Mouse (Mus musculus) adrenal gland, postnatal 25 days (tissue): ENCODE measurements around the gene Nrarp. TPM values are rescaled to one million over a fixed set of nuclear protein-coding genes. Genes with fewer than 3 reads are reported as not detected.

Source experiments
- DNase-seq: peaks from one replicate; pipeline ENCODE4 v3.0.0; 2021; ENCODE audit warnings: mixed read lengths
- total RNA-seq: library from RNA; stranded (reverse); gene quantifications from 2 replicates; pipeline ENCODE4 v1.2.3, GENCODE M21; 2021

Nrarp gene
- total RNA-seq, 1 experiment from 2014 or later: 4.0 TPM

DNA sequence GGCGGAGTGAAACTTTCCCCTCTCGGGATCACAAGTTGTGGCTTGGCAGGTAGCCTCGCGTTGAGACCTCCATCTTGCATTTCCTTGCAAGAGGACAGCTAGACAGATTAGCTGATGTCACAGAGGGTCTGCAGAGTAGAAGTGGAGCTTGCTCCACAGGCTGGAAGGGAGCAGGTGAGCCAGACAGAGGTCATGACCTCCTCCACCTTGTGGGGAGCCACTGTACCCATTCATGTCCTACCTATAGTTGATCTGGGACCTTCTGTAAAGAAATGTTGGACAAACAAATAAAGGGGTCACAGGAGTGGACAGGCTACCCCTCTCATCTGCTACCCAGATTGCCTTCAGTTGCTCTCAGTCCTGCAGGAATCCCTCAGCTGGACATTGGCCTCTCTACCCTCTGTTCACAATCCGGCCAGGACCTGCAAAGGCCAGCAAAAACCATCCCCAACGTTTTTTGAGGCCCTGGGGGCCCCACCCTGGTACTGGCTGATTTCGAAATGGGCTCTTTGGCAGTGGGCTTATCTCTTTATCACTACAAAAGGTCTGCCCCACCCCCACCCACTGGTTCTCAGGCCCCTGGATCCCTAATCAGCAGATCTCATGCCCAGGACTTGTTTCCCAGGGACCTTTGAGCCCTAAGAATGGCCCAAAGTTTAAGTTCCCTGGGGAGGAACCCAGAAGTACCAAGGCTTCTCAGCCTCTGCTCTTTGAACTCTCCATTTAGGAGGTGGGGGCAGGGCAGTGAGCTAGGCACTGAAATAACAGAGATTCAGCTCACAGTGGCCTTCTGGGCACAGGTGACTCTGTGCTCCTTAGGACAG, 5.5 kb upstream of the Nrarp start:
- no peak for DNase-seq

DNA sequence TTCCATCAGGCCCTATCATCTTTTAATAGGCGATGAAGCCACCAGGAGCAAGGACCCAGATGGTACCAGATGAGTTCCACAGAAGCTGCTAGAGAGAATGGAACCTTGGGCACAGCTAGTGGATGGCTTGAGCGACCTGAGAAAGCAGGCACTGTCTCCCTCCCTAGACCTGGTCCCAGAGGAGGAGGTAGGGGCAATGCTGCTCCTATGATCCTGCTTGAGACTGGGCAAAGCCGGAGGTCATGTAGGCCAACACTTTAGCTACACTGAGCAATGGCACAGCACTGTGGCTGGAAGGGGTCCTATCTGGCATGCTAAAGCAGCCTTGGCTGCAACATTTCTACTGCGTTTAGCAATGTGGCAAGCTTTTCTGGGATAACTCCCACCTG, 4.9 kb upstream of the Nrarp start:
- no peak for DNase-seq

DNA sequence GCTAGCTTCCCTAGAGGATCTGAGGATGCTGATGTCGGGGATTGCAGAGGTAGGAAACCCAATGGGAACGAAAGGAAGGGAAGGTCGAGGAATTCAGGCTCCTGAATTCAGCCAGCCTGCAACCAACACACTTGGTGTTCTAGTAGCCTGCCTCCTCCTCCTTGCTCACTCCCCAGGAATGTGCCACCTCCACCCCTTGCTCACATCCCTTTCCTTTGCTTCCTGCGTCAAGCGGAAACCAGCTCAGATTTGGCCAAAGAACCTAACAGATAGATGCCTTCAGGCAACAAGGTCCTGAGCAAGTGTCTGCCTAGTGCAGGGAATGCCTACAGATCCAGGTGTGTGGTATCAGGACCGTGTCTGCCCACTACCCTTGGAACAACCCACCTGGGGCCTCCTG, 4.0 kb upstream of the Nrarp start:
- no peak for DNase-seq

DNA sequence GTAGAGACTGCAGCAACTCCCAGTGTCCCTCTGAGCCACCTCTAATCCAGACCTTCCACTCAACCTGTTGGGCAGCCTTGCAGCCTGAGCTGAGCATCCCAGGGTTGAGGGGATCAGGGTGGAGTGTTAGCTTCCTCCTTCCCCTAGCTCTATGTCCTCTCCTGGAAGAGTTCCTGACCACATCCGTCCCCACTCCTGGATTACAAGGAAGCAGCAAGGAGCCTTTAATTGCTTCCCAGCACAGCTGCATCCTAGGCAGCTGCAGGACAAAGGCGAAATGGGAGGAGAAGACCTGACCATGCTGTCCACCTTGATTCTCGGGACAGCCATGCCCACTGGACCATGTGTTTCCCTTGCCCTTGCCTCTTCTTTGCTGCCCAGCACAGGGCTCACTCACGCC, 3.5 kb upstream of the Nrarp start:
- DNase-seq: no peak

DNA sequence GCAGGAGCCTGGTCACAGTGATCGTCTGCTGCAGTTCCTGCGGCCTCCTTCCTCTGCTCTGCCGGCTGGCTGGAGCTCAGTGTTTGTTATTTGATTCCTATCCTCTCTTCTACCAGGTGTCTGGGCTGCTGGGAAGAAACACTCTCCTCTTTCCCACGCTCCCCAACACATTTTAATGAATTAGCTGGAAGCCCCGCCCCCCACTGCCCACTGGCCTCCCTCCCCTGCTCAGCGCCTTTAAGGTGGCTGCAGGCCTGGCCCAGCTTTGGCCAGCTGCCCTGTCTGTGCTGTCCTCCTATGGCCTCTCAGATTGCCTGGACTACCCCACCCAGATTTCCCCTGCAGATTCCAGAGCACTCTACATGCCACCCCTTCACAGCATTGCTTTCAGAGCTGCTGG, 2.9 kb upstream of the Nrarp start:
- DNase-seq: no peak

DNA sequence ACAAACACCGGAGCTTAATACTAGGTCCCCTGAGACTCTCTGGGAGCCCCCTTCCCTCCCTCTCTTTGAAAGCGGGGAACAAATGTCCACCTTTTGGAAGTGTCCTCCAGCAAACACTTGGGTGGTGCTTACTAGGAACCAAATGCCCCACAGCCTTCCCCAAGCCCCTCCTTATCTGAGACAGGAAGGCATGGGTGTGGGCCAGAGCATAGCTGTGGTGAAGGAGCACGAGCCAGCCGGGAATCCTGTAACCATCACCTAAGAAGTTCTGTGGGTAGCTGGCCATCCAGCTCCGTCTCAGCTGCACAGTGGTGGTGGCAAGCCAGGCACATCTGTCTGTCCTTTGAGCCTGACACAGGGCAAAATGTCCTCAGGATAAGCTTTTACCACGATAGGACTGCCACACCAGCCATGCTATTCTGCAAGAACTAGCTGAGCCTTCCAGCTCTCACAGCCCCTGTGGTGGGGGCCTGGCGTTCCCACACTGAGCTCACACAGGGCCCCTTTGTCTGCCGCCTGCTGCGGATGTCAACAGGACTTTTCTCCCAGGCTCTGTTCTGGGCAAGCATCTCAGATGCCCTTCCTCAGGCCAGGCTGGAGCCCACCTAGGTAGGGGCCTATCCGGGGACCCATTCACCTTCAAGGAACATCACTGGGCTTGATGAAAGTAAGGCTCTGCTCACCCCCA, 2.1 kb upstream of the Nrarp start:
- no peak for DNase-seq

DNA sequence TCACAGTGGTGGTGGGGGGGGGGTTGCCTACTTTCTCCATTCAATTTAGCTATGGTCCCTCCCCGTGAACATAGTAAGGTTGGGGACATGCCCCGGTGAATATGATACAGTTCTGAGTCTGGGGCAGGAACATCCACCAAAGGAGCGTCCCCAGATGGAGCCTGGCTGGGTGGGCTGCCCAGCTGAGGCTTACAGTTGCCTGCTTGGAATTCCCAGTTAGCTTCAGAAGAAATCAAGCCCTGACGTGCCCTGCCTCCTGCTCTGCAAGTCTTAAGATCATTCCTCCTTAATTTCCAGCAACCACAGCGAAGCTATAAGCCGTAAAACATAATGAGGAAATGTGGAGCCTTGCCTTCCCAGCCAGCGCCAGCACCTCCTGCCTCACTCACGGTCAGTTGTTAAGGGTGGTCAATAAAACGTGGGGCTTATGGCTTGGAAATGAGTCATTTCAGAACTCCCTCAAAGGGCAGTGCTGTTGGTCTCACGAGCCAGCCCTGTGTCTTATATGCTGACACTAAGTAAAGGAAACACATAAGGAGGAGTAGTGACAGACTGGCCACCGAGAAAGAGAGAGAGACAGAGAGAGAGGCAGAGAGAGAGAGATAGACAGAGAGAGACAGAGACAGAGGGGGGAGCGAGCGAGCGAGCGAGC, 866 bp upstream of the Nrarp start:
- DNase-seq: no peak

DNA sequence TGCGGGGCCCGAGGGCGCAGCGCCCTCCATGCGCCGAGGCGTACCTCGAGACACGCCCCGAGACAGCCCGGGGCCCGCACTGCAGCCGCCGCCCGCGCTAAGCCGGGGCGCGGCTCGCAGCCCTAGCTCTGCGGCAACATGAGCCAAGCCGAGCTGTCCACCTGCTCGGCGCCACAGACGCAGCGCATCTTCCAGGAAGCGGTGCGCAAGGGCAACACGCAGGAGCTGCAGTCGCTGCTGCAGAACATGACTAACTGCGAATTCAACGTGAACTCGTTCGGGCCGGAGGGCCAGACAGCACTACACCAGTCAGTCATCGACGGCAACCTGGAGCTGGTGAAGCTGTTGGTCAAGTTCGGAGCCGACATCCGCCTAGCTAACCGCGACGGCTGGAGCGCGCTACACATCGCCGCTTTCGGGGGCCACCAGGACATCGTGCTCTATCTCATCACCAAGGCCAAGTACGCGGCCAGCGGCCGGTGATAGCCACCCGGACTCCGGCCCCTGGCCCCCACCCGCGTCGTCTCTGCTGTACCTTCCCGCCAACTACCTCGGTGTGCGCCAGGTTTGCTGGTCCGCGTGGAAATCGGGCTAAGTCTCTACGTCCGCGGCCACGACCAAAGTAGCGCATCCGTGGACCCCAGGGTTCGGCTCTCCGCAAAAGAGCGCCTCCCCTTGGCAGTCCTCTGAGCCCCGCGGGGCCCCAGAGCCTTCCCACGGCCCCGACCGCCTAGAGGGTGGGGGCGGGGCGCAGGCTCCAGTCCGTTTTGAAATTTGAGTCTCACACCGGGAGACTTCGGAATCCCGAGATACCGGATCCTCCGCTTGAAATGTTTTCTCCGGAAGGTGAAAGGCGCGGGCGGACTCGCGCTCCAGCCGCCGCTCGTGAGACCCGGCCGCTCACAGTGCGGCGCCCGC, 674 bp downstream of the Nrarp start:
- DNase-seq: peak; percentile 26

DNA sequence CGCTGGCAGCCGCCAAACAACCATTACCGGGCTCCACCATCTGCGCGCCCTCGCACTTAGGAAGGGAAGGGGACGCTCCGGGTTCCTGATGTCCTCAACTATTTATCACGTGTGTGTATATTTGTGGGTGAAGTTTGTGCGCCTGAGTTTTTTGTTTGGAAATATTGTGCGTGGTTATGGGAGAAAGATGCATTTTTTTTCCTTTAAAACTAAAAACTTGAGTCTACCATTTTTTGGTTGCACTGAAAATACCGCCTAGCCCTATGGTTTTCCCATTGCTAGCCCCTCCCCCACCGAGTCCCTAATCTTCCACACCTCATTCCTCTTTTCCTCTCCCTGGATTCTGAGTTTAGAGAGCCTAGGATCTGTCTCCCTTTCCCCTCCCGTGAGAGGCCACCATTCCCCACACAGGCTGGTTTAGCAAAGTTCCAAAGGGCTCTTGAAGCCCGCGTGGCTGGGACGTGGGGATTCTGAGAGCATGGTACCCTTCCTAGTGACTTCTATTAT, 1.4 kb downstream of the Nrarp start:
- DNase-seq: no peak

DNA sequence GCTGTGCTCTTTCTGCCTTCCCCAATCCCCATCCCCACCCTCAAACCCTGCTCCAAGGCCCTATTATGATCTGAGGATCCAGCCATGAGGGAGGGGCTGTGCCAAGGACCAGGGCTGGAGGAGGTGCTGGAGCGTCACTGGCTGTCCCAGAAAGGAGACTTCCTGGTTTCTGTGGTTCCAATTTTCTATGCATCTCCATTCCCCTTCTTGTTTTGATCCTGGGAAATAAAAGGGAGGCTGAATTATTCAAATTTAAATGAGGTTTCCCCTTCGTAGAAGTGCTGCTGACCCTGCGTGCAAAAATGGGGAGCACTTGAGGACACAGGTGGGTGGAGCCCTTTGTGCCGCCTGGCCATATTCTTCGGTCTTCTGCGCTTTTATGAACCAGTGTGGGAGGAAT, 2.1 kb downstream of the Nrarp start:
- DNase-seq: no peak

DNA sequence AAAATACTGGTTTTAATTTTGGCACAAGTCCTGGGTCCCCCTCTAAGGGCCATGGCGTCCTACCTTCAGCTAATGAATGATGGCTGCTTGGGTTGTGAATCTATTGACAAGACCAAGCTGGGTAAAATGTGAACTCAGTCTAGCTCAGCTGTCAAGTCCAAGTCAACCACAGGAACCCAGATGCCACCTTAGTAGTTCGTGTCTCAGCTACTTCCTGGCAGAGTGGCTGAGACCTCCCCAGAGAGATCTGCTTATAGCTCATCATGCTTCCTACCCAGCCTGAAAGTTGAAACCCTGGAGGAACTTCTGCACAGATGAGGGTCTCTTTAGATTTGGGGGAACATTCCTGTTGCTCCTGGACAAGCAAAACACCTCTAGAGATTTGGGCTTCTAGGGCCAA, 2.8 kb downstream of the Nrarp start:
- DNase-seq: no peak

DNA sequence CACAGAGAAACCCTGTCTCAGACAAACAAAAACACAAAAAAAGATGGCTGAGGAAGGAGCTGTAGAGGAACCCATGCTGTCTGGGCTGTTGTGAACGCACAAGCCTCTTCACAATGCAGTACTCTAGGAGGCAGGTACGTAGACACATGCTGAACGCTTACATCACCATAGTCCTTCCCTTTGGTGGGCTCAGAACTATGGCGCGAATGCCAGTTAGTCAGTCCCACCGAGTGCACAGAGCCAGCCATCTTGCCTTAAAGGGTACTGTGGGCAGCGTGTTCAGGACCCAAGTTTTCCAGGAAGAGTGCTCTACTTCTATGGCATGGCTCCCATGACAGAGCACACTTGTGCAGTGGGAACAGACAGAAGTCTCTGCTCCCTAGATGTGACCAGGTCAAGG, 3.9 kb downstream of the Nrarp start:
- no peak for DNase-seq

DNA sequence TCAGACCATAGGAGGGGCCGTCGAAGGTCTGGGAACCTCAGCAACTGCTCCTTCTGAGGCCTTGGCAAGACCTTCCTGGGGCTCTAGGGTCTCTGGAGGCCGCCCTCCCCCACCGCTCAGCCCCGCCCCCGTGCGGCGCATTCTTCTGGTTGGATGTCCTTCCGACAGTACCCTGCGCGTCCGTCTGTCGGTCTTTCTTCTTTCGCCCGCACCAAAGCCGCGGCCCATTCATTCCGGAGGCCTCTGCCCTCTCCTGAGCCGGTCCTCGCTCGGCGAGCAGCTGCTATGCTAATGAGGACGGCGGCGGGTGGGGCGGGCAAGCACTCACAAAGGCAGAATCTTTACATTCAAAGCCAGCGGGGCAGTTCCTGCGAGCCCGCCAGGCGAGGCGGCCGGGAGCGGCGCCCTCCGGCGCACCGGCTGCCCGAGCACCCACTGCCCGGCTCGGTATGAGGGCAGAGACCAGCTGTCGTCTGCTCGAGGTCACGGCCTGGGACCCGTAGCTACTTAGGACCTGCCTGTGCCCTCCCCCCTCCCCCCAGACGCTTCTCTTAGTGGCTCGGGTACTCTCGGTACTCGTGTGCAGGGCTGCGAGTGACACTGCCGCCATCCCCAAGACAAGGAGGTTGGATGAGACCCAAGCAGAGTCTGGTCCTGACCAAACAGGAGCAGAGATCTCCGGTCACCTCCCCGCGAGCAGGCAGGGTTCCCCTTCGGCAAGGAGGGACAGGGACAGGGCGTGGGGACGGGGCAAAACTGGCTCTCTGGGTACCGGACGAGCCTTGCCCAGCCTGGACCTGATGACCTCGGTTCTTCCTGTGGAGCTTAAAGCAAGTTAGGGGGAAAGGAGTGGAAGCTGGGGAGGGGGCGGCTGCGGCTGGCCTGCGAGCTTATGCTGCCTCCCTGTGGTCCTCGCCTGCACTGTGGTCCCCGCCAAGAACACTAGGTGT, 5.3 kb downstream of the Nrarp start:
- DNase-seq: peak; percentile 49

DNA sequence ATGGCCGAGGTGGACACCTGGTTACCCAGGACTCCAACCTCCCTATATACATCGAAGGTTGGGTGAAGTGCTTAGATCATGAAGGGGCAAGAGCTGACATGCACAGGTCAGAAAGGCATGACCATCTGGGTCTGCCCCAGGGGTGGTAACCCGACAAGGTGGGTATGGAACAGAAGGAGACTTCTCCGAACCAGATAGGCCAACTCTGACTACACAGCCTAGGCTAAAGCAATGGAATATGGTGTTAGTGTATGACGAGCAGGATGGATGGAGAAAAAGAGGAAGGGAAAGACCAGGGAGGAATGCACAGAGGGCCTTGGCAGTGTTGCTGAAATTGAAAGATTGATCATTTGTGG, 6.0 kb downstream of the Nrarp start:
- no peak for DNase-seq

DNA sequence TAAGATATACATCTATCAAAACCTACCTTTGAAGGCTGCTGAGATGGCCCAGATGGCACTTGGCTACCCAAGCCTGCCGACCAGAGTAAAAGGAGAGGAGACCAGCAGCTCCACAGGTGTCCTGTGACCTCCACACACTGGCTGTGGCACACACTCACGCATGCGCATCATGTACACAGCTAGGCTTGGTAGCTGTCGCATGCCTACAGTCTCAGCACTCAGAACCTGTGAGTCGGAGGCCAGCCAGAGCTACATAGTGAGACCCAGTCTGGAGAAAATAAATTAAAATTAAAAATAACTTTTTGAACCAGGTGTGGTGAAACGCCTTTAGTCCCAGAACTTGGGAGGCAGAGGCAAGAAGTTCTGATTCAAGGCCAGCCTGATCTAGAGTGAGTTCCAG, 7.3 kb downstream of the Nrarp start:
- DNase-seq: no peak

DNA sequence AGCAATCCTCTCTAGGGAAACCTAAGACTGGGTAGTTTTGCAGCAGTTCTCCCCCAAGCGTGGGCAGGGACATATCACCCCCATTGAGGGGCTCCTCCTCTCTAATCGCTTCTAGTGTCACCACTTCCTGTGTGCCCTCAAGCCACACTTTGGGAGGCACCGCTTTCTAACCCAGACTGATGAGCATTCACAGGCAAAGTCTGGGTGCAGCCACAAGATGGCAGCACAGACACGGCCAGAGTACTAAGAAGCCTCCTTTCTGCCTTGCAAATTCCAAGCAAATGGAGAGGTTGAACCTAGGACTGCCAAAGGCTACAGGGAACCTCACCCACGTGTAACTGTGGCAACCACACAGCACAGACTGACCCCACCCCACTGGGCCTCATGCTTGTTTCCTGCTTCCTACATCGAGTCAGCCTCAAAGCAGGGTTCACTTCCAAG, 12.8 kb downstream of the Nrarp start:
- DNase-seq: peak; percentile 77

DNA sequence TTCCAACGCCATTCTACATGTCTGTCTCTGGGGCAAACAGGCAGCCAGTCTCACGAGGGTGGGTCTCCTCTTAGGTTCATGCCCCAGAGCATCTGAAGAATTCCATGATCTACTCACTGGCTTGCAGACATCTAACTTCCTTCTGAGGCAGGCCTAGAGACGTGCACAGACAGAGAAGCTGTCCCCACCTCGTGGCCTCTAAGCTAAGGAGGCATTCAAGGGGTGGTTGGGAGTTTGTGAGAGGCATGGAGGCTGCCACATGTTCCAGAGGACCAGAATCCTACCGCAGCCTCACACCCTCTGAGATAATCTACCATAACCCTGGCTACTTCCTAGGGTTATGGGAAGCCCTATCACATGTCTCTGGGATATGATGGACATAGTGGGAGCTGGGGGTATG, 13.4 kb downstream of the Nrarp start:
- DNase-seq: no peak

DNA sequence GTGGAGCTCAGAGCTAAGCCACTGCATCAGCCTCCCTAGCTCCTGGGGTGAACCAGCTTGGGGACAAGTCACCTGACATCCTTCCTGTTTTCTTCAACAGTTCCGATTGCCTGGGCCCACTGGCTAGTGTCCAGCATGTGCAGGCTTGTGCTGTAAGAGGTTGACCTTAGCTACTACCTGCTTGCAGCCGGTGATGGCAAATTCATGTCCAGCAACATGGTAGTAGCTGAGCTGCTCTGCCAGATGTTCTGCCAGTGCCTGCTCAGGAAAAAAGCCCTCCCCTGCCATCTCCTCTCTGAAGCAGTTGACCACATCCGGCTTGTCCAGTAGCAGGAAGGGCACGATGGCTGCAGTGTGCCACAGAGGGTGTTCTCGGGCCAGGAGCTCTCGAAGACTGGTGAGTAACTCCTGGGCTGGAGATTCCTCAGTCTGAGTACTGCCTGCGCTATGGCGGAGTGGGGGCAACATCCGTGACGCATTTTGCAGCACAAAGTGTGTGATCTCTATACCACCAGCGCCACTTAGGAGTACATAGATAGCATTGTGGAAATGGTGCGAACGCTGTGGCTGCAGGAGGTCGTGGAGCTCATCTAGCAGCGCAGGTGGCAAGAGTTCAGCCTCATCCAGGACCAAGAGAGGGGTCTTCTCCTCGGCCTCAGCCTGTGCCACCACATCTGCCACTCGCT, 14.1 kb downstream of the Nrarp start:
- no peak for DNase-seq

DNA sequence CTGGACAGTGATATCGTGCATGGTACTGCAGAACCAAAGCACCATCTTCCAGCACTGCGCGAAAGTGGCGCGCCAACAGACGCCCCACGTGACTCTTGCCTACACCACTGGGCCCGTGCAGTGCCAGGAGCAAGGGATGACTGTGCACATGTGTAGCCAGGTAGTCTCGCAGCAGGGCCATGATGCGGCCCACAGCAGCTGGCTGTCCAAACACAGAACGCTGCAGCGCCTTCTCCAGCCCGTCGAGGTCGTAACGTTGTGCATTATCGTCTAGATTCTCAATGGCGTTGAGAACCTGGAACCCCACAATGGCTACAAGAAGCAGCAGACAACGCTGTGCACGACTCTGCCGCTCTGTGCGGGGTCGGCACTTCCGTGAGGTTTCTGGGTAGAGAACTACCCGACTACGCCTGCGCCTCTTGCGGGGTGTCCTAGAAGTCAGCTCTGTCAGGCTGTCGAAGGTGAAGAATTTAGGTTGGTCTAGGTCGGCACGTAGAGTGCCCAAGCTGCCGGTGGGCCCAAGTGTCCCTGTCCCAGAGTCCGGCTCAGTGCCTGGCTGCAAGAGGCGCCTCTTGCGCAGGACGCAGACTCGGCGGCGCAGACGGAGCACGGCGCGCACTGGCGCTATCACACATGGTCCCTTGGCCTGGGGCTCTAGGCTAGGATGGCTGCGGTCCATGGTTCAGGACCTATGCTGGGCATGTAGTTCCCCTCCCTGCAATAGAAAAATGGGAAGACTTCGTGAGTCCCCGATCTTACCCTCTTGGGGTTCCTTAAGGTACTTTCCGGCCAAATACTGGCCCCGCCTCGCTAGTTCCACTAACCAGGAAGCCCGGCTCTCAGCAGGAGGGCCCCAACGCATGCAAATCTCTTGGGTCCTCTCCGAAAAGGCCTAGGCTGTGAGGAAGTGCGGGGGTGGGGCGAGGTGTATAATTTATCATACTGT, 14.9 kb downstream of the Nrarp start:
- DNase-seq: peak; percentile 69
